Mouse (Mus musculus) embryo, embryonic 11.5 days (tissue): ENCODE measurements around the gene Elovl7.

Experiments
- DNase-seq: peaks from one replicate; pipeline ENCODE4 v3.0.0-alpha.2; 2012; ENCODE audit warnings: low read depth, low spot score

The Elovl7 gene

DNA sequence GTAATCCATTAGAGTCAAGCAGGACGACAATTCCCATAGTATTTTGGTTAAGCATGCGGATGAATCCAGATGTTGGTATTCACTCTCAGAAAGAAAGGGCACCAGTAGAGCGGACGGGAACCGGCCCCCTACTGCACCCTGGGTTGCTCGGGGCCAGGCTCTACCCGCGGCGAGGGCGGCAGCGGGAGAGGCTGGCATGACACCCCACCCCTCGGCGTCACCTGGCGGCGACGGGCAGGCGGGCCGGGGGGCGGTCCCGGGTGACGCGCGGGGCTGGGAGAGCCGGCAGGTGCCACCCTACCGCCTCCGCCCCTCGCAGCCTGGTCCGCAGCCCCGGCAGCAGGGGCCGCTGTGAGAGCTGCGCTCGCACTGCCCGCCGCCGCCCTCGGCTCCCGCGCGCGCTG, at the start of gene Elovl7:
Gene Elovl7, plus strand, starts transcription at position 324 of the 404 bp plus-strand sequence.
- peak; percentile 7 for DNase-seq

GRCm38 (mm10) chr13:108164621-108165020, 49.6 kb upstream of the Elovl7 start:
- no peak for DNase-seq

GRCm38 (mm10) chr13:108170002-108170401, 44.2 kb upstream of the Elovl7 start:
- no peak for DNase-seq

DNA sequence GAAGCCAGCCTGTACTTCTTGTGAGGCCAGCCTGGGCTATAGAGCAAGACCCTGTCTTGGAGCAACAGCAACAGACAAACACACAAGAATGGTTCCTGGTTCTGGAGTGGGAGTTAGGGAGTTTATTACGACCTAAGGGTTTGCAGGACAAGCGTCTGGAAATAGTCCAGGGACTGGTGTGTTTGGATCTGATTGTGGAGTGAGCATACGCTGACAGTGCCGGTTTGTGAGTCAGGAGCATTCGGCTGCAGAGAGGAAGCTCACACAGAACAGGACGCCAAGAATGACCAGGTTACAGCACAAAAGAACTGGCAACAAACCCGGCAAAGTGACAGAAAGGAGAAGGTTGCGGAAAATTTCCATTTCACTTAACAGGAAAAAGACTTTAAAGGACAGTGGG, 43.7 kb upstream of the Elovl7 start:
- no peak for DNase-seq

GRCm38 (mm10) chr13:108179618-108180017, 34.6 kb upstream of the Elovl7 start:
- no peak for DNase-seq

DNA sequence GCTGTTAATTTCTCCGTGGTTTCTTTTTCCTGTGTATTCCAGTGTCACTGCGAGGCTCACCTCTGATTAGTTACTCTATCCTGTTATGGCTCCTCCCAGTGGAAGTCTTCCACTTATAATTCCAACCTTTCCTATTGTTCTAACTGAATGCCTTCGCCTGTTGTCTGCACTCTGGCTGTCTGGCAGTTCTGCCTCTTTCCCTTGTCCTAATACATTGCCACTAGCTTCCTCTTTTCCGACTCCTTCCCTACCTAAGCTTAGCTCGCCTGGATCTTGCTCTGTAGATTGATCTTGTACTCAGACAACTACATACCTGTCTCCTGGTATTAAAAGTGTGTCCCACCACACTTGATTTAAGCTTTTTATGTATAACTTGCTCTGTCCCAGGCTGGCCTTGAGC, 33.4 kb upstream of the Elovl7 start:
- no peak for DNase-seq

DNA sequence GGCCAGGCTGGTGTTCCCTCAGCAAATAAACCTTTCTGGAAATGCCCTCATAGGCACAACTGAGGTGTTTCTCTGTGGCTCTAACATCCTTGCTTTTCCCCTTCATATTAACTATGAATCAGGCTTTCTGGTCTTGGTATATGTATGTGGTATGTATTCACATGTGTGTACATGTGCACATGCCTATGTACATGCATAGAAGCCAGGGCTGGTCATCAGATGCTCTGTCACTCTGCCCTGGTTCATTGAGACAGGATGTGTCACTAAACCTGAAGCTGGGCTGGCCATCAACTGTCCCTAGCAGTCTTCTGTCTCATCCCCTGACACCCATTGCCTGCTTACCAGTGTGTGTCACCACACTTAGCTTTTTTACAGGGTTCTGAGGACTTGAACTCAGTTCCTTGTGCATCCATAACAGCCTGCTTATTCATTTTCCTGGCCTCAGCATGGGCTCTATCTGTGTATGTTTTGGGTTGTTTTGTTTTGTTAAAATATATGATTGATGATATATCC, 29.4 kb upstream of the Elovl7 start:
- no peak for DNase-seq

DNA sequence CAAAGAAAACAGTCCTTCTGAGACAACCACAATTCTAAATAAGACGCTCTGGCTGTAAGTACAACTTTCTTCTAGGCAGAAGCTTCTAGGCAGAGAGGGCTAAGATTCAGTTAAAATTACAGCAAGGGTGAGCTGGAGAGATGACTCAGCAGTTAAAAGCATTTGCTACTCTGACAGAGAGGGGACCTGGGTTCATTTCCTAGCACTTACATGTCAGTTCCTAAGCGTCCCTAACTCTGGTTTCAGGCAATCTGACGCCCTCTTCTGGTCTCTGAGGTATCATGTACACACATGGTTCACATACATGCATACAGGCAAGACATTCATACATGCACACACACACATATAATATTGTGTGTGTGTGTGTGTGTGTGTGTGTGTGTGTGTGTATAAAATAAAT, 28.7 kb upstream of the Elovl7 start:
- DNase-seq, result no peak

GRCm38 (mm10) chr13:108187994-108188393, 26.2 kb upstream of the Elovl7 start:
- DNase-seq, result no peak

DNA sequence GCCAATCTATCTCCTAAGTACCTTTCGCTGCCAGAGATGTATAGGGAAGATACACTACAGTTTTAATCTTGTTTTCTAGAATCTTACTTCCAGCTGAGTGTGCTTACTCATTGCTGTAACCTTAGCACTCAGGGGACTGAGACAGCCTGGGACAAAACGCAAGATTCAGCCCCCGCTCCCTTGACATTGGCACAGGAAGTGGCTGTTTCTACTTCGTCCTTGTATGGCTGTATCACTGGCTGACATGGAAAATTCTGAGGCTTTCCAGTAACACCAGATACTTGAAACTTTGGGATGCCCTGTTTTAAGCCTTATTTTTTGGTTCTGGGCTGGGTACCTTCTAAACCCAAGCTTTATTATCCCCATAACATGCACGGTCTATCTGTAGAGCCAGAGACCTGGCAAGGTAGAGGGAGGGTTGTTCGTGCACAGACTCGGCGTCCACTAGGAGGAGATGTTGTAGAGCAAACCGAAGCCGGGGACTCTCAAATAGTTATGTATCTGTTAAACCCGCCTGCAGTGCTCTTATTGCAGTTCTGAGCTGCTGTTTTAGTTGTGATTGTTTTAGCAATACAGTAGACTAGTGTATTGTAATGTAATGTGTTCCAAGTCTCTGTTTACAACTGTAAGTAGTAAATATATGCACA, 23.0 kb upstream of the Elovl7 start:
- DNase-seq, result peak; percentile 17

DNA sequence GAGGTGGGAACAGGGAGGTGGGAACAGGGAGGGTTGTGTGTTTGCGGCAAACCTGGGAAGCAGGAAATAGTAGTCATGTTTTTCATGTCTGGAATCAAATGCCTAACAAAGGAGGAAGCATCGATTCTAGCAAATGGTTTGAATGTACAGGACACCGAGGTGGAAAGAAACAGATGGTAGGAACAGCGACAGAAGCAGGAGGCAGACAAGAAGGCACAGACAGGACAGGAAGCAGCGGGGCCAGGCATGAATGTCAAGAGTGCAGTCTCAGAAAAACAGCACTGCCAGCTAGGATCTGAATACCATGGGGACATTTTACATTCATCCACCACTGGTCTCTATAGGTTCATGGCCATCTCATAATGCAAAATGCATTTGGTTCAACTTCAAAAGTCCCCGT, 18.7 kb upstream of the Elovl7 start:
- no peak for DNase-seq

DNA sequence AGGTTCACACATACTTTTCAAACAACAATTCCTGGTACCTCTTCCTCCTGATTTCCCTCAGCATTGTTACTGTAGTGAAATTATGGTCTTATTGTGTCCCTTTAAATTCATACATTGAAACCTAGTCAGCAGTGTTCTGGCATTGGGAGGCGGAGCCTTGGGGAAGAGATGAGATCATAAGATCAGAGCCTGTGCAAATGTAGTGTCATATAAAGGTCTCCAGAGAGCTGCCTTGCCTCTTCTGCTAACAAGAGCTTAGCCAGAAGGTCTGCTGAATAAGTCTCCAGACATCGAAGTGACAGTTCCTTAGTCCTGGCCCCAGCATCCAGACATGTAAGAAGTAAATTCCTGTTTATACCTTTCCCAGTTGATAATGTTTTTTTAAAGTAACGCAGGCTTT, 9.3 kb upstream of the Elovl7 start:
- DNase-seq, result no peak

GRCm38 (mm10) chr13:108207447-108207846, 6.8 kb upstream of the Elovl7 start:
- no peak for DNase-seq

GRCm38 (mm10) chr13:108208090-108208489, 6.1 kb upstream of the Elovl7 start:
- DNase-seq, result no peak

DNA sequence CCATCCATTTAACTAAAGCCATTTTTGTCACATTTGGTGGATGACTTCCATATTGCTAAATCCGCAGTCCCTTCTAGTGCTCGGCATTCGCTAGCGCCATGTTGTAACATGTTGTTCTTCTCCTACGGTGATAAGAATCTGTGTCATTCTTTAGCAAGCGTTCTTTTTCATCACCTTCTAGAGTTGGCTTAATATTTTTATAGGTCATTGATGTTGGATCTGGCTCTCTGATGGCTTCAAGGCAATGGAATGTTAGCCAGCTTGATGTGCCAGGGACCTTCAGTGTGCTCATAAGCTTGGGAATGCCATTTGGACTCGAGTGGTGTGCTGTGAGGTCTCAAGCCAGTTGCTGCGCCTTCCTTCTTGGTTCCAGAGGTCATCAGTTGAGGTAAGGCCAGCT, 3.2 kb upstream of the Elovl7 start:
- DNase-seq, result no peak

GRCm38 (mm10) chr13:108212397-108213018, 1.7 kb upstream of the Elovl7 start:
- no peak for DNase-seq

DNA sequence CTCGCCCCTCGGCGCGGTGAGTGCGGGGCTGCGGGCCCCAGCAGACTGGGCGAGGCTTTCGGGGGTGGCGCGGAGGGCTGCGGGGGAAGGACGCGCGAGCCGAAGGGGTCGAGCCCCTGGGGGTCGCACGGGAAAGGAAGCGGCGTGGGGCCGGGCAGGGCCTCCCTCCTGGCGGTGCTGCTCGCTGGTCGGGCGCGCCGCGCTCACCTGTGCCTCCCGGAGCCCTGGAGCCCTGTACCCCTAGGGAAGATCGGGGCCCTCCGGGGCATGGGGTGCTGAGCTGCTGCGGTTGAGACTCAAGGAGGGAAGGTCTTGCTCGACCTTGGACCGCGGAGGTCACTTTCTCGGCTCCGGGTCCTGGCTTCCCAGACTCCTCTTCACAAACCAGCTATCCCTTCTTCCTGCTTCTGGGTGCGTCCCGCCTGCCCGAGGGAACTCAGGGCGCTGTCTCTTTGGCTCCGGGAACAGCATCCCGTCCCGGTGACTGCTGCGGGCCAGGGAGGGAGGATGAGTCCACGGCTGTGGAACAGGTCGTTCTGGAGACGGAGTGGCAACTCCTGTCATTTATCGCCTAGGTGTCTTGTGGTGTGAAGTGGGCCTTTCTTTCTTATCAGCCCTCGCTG, 392 bp downstream of the Elovl7 start:
- peak; percentile 7 for DNase-seq

GRCm38 (mm10) chr13:108215231-108215780, 1.1 kb downstream of the Elovl7 start:
- no peak for DNase-seq

GRCm38 (mm10) chr13:108219773-108220172, 5.6 kb downstream of the Elovl7 start:
- DNase-seq, result no peak

GRCm38 (mm10) chr13:108229191-108229590, 15.0 kb downstream of the Elovl7 start:
- DNase-seq, result no peak

DNA sequence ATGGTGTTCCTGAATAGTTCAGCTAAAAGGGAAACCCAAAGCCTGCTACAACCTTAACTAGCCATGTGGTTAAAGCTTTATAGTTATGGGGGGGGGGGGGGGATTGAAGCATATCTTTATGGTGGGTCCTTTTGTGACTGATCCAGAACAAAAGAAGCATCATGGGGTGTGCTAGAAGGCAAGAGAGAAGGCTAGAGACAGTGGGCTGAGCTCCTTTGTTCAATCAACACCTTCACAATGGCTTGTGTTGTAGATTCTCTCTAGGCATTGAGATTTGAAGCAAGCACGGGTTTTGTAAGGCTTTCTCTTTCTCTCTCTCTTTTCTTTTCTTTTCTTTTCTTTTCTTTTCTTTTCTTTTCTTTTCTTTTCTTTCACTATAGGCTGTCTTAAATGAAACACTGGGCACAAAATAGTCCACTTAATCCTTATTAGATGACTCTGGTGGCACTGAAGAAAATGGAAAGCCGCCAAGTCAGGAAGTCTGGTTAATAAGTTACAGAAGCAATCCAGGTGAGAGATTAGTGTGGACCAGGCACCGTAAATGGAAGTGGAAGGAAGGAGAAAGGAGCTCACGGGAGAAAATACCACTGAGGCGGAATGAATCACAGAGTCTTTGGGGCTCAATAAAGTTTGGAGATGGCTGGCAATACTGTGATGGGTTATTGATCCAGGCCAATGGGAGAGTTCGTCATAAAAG, 15.6 kb downstream of the Elovl7 start:
- DNase-seq, result no peak

- no peak for DNase-seq
Observed at GRCm38 (mm10) chr13:108240012-108240411, 25.8 kb downstream of the Elovl7 start.
